In the genomic region with DNA sequence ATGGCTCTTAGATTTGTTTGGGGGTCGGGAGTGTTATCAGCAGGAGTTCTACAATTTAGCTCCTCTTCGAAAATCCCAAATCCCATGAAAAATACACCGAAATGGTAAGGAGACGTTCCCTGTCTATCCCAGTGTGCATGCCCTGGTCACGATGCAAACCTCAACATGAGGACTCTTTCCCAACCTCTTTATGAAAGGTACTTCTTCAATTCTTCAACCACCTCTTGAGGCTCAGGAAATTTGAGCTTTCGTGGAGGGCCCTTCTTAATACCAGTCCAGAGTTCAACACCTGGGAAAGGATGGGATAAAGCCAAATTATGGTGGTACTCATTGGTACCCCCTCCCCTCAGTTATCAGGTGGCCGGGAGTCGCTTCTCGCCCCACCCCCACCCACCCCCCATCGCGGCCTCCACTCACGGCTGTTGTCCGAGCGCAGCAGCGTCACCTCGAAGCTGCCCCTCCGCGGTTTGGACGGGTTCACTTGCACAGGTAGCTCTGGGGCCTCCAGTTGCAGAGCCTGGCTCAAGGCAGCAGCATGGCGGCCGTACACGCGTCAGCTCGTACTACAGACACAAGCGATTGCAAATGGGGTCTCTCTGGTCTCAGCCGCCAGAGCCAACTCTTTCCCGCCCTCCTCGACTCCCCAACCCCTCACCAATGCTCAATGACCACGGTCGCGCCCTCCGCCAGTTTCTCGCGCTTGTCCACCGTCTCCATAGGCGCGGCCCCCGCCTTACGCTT, we compare ENCODE assay signal across 7 mouse cellular contexts. TPM values are rescaled to one million over a fixed set of nuclear protein-coding genes. Genes with fewer than 3 reads are reported as not detected.
DNase-seq lines count a peak whose midpoint lies in the region; ATAC-seq and TF ChIP-seq lines count a peak whose summit lies in the region.

No protein-coding gene starts in this region.

- no peaks in the 10 kb centered on the region for H3K9me3 ChIP-seq in hindbrain, embryonic 12.5 days (replicated peaks)
- H3K9me3 ChIP-seq in liver, postnatal 0 days (ENCODE audit: low read length): no peaks in the 10 kb centered on the region
- H3K9me3 ChIP-seq in neural tube, embryonic 15.5 days (replicated peaks): no peaks in the 10 kb centered on the region

- TF ChIP-seq POLR2A in thymus, adult 2 months (IDR thresholded peaks at IDR 0.05; ENCODE audit: control insufficient read depth, extremely low read depth, insufficient read depth, low read length, poor library complexity): no peak

- peaks cover 4% of the 10 kb centered on the region; the same call in 1 of the 2 replicates for H3K36me3 ChIP-seq in thymus, adult 2 months (ENCODE audit: control insufficient read depth, insufficient read depth, low read length)
- peaks cover 32% of the 10 kb centered on the region for H3K36me3 ChIP-seq in hindbrain, embryonic 12.5 days
- peaks cover 19% of the 10 kb centered on the region for H3K36me3 ChIP-seq in liver, postnatal 0 days (replicated peaks; ENCODE audit: insufficient read depth, low read length)
- peaks cover 23% of the 10 kb centered on the region for H3K36me3 ChIP-seq in neural tube, embryonic 15.5 days

- peak; percentile 81 for ATAC-seq in hindbrain, embryonic 12.5 days (ENCODE audit: low FRiP score)
- ATAC-seq in liver, postnatal 0 days: peak; percentile 75
- peak; percentile 81 for ATAC-seq in neural tube, embryonic 15.5 days (ENCODE audit: low FRiP score)

- DNase-seq in thymus, adult 2 months: no peak
- DNase-seq in thymus, postnatal 10 days (ENCODE audit: low spot score in 2 of 2): no peak
- DNase-seq in embryo, embryonic 10.5 days (ENCODE audit: low spot score): peak; percentile 18
- DNase-seq in liver, postnatal 0 days: peak; percentile 56
- DNase-seq in urinary bladder, postnatal 25 days (ENCODE audit: low spot score): no peak

- no peak for TF ChIP-seq CTCF in thymus, adult 2 months (IDR thresholded peaks at IDR 0.05; ENCODE audit: borderline replicate concordance, control insufficient read depth, extremely low read depth, insufficient read depth, low read length, poor library complexity)
- TF ChIP-seq CTCF in liver, postnatal 0 days (IDR thresholded peaks at IDR 0.05; ENCODE audit: low read depth): no peak

- no peaks in the 10 kb centered on the region for H3K27me3 ChIP-seq in thymus, adult 2 months (ENCODE audit: control insufficient read depth, insufficient read depth, low read length)
- H3K27me3 ChIP-seq in hindbrain, embryonic 12.5 days: no peaks in the 10 kb centered on the region
- H3K27me3 ChIP-seq in liver, postnatal 0 days (ENCODE audit: insufficient read depth, low read length): no peaks in the 10 kb centered on the region
- no peaks in the 10 kb centered on the region for H3K27me3 ChIP-seq in neural tube, embryonic 15.5 days (replicated peaks)

- peak overlapping the region; percentile 90 for H3K9ac ChIP-seq in hindbrain, embryonic 12.5 days
- H3K9ac ChIP-seq in liver, postnatal 0 days (replicated peaks): peak overlapping the region; percentile 76
- peak overlapping the region; percentile 62 for H3K9ac ChIP-seq in neural tube, embryonic 15.5 days (replicated peaks)

- 0 out of 2 replicates have a peak, but pooled peaks cover 2% of the 10 kb centered on the region for H3K4me1 ChIP-seq in thymus, adult 2 months (replicated peaks; ENCODE audit: control insufficient read depth, insufficient read depth, low read length)
- peaks cover 9% of the 10 kb centered on the region for H3K4me1 ChIP-seq in hindbrain, embryonic 12.5 days
- peaks cover 12% of the 10 kb centered on the region for H3K4me1 ChIP-seq in liver, postnatal 0 days (ENCODE audit: insufficient read depth)
- H3K4me1 ChIP-seq in neural tube, embryonic 15.5 days: peaks cover 19% of the 10 kb centered on the region

- 6% methylated on average over 39 of the region's 39 CpGs for WGBS in thymus, adult 2 months
- 4% methylated on average over 39 of the region's 39 CpGs for WGBS in hindbrain, embryonic 12.5 days
- 2% methylated on average over 39 of the region's 39 CpGs for WGBS in liver, postnatal 0 days (ENCODE audit: insufficient replicate concordance)
- 3% methylated on average over 35 of the region's 39 CpGs for WGBS in neural tube, embryonic 15.5 days

- H3K27ac ChIP-seq in thymus, adult 2 months (ENCODE audit: control insufficient read depth, insufficient read depth, low read length): no peak overlapping the region
- H3K27ac ChIP-seq in hindbrain, embryonic 12.5 days: peak overlapping the region; percentile 95
- peak overlapping the region; percentile 74 for H3K27ac ChIP-seq in liver, postnatal 0 days (ENCODE audit: low read depth)
- peak overlapping the region; percentile 85 for H3K27ac ChIP-seq in neural tube, embryonic 15.5 days (replicated peaks)

- H3K4me3 ChIP-seq in thymus, adult 2 months (ENCODE audit: control insufficient read depth, insufficient read depth, low read length): peak overlapping the region; percentile 98
- H3K4me3 ChIP-seq in hindbrain, embryonic 12.5 days: peak overlapping the region; percentile 80
- H3K4me3 ChIP-seq in liver, postnatal 0 days (ENCODE audit: low read depth, low read length): peak overlapping the region; percentile 77
- peak overlapping the region; percentile 60 for H3K4me3 ChIP-seq in neural tube, embryonic 15.5 days (replicated peaks)

- H3K4me2 ChIP-seq in hindbrain, embryonic 12.5 days (replicated peaks): peak overlapping the region; percentile 68
- peak overlapping the region; percentile 88 for H3K4me2 ChIP-seq in liver, postnatal 0 days (ENCODE audit: low read depth, low read length)
- peak overlapping the region; percentile 71 for H3K4me2 ChIP-seq in neural tube, embryonic 15.5 days

- no peak for TF ChIP-seq EP300 in liver, postnatal 0 days (IDR thresholded peaks at IDR 0.05; ENCODE audit: low read depth)

RNA-seq across cellular contexts. Expression of a gene that starts 0.6 kb away (rescaled TPM):
- 172 and 191 TPM in 2 replicates for polyA plus RNA-seq in thymus, adult 2 months (2012; rRNA removed)
- 281 and 304 TPM in 2 replicates for polyA plus RNA-seq in hindbrain, embryonic 12.5 days (2016; fragmentation: Nextera tagmentation; extraction: Ambion mirVana)
- 53.6 and 57.6 TPM in 2 replicates for polyA plus RNA-seq in liver, postnatal 0 days (2015; fragmentation: Nextera tagmentation; extraction: Ambion mirVana)
- 189 and 204 TPM in 2 replicates for polyA plus RNA-seq in neural tube, embryonic 15.5 days (2015; fragmentation: Nextera tagmentation; extraction: Ambion mirVana)

RNA-seq across cellular contexts. Expression of a gene that starts 7.8 kb away (rescaled TPM):
- polyA plus RNA-seq in thymus, adult 2 months (2012; rRNA removed): not detected in 2 replicates
- not detected in 2 replicates for polyA plus RNA-seq in hindbrain, embryonic 12.5 days (2016; fragmentation: Nextera tagmentation; extraction: Ambion mirVana)
- polyA plus RNA-seq in liver, postnatal 0 days (2015; fragmentation: Nextera tagmentation; extraction: Ambion mirVana): not detected in 2 replicates
- not detected in 2 replicates for polyA plus RNA-seq in neural tube, embryonic 15.5 days (2015; fragmentation: Nextera tagmentation; extraction: Ambion mirVana)

RNA-seq across cellular contexts. Expression of a gene that starts 8.2 kb away (rescaled TPM):
- polyA plus RNA-seq in thymus, adult 2 months (2012; rRNA removed): 10.6 and 11.6 TPM in 2 replicates
- 49.3 and 50.0 TPM in 2 replicates for polyA plus RNA-seq in hindbrain, embryonic 12.5 days (2016; fragmentation: Nextera tagmentation; extraction: Ambion mirVana)
- polyA plus RNA-seq in liver, postnatal 0 days (2015; fragmentation: Nextera tagmentation; extraction: Ambion mirVana): 12.7 and 13.2 TPM in 2 replicates
- polyA plus RNA-seq in neural tube, embryonic 15.5 days (2015; fragmentation: Nextera tagmentation; extraction: Ambion mirVana): 52.7 and 53.0 TPM in 2 replicates

RNA-seq across cellular contexts. Expression of a gene that starts 8.9 kb away (rescaled TPM):
- polyA plus RNA-seq in thymus, adult 2 months (2012; rRNA removed): 50.2 and 53.8 TPM in 2 replicates
- 172 and 181 TPM in 2 replicates for polyA plus RNA-seq in hindbrain, embryonic 12.5 days (2016; fragmentation: Nextera tagmentation; extraction: Ambion mirVana)
- 55.9 and 60.6 TPM in 2 replicates for polyA plus RNA-seq in liver, postnatal 0 days (2015; fragmentation: Nextera tagmentation; extraction: Ambion mirVana)
- polyA plus RNA-seq in neural tube, embryonic 15.5 days (2015; fragmentation: Nextera tagmentation; extraction: Ambion mirVana): 298 and 334 TPM in 2 replicates

RNA-seq across cellular contexts. Expression of a gene that starts 11.1 kb away (rescaled TPM):
- not detected in 2 replicates for polyA plus RNA-seq in thymus, adult 2 months (2012; rRNA removed)
- polyA plus RNA-seq in hindbrain, embryonic 12.5 days (2016; fragmentation: Nextera tagmentation; extraction: Ambion mirVana): 0.32 and 0.48 TPM in 2 replicates
- polyA plus RNA-seq in liver, postnatal 0 days (2015; fragmentation: Nextera tagmentation; extraction: Ambion mirVana): not detected in 2 replicates
- polyA plus RNA-seq in neural tube, embryonic 15.5 days (2015; fragmentation: Nextera tagmentation; extraction: Ambion mirVana): 0.28 and 0.36 TPM in 2 replicates

Comparison
In these comparisons a context has a peak if more than half of its experiments do, and no peak if none do; other contexts are left out.
1. DNase-seq: peak in embryo, embryonic 10.5 days (single experiment) and liver, postnatal 0 days (single experiment); none in thymus, adult 2 months (single experiment), thymus, postnatal 10 days (0 of 2) and urinary bladder, postnatal 25 days (single experiment).
2. Peak in every context shown above with its lines, with median percentiles within 50 percentile points of each other: H3K4me3 ChIP-seq, ATAC-seq, H3K4me2 ChIP-seq and H3K9ac ChIP-seq.